Mouse (Mus musculus): ENCODE results near the gene Ssr2. TPM values are rescaled to one million over a fixed set of nuclear protein-coding genes. Genes with fewer than 3 reads are reported as not detected.
A peak's percentile ranks its signal among the peaks of the same experiment; 100 is the strongest.
"Not testable (repeated sequence)": the region's sequence is repeated elsewhere in the genome, so short reads cannot be mapped to it uniquely, and the experiment has no call there.

Ssr2 gene
- polyA plus RNA-seq, 1 experiment from 2014 or later, result 184 TPM

DNA sequence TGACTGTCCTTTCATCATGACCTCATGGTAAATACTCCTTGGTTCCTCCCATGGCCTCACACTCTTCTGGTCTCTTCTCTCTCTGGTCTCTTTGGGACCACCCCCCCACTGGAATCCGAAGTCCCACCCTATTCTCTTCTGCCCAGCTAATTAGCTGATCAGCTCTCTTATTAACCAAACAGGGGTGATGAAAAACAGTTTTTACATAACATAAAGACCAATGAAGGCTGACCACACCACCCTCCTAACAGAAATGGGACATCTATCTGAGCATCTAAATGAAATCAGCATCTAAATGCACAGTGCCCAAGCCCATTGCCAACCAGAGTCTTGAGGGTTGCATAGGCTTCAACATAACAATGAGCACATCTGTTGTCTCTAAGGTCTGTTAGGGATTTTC is 3.8 kb upstream of the Ssr2 start:
- WGBS, result 74% methylated on average over 1 of the region's 1 CpGs
- Histone ChIP-seq H3K27ac (replicated peaks; ENCODE audit: low read depth, low read length) (no peak overlapping the region), H3K36me3 (replicated peaks; ENCODE audit: control insufficient read depth, insufficient read depth, low read depth, low read length) (peaks cover 9% of the 10 kb centered on the region), H3K4me1 (ENCODE audit: control insufficient read depth, insufficient read depth, low read length) (no peaks in the 10 kb centered on the region), H3K9me3 (replicated peaks; ENCODE audit: control insufficient read depth, low read length) (no peaks in the 10 kb centered on the region), H3K4me2 (ENCODE audit: low read depth, low read length) (no peak overlapping the region), H3K27me3 (ENCODE audit: control insufficient read depth, insufficient read depth, low read length) (no peaks in the 10 kb centered on the region), H3K9ac (replicated peaks; ENCODE audit: low read length) (no peak overlapping the region), H3K4me3 (ENCODE audit: low read depth, low read length) (no peak overlapping the region)
- ATAC-seq (replicated peaks; ENCODE audit: insufficient number of reproducible peaks, low FRiP score, low TSS enrichment, low read depth) (no peak), DNase-seq (ENCODE audit: low spot score) (no peak)

GRCm38 (mm10) chr3:88572835-88573234 is 2.8 kb upstream of the Ssr2 start:
- Histone ChIP-seq H3K4me1 (ENCODE audit: control insufficient read depth, insufficient read depth, low read length) (no peaks in the 10 kb centered on the region), H3K36me3 (replicated peaks; ENCODE audit: control insufficient read depth, insufficient read depth, low read depth, low read length) (peaks cover 4% of the 10 kb centered on the region; the same call in 1 of the 2 replicates), H3K27me3 (ENCODE audit: control insufficient read depth, insufficient read depth, low read length) (no peaks in the 10 kb centered on the region), H3K9me3 (replicated peaks; ENCODE audit: control insufficient read depth, low read length) (no peaks in the 10 kb centered on the region), H3K9ac (replicated peaks; ENCODE audit: low read length) (no peak overlapping the region), H3K4me2 (ENCODE audit: low read depth, low read length) (no peak overlapping the region), H3K27ac (replicated peaks; ENCODE audit: low read depth, low read length) (no peak overlapping the region), H3K4me3 (ENCODE audit: low read depth, low read length) (no peak overlapping the region)
- WGBS, result 78% methylated on average over 2 of the region's 2 CpGs
- ATAC-seq (replicated peaks; ENCODE audit: insufficient number of reproducible peaks, low FRiP score, low TSS enrichment, low read depth), result no peak
- DNase-seq (ENCODE audit: low spot score), result no peak

- no peaks in the 10 kb centered on the region for H3K36me3 ChIP-seq (replicated peaks; ENCODE audit: control insufficient read depth, insufficient read depth, low read depth, low read length)
- no peak overlapping the region for H3K4me3 ChIP-seq (ENCODE audit: low read depth, low read length)
- no peaks in the 10 kb centered on the region for H3K27me3 ChIP-seq (ENCODE audit: control insufficient read depth, insufficient read depth, low read length)
- no peak for ATAC-seq (replicated peaks; ENCODE audit: insufficient number of reproducible peaks, low FRiP score, low TSS enrichment, low read depth)
- H3K9ac ChIP-seq (replicated peaks; ENCODE audit: low read length), result no peak overlapping the region
- no peaks in the 10 kb centered on the region for H3K9me3 ChIP-seq (replicated peaks; ENCODE audit: control insufficient read depth, low read length)
- DNase-seq (ENCODE audit: low spot score), result no peak
- H3K4me2 ChIP-seq (ENCODE audit: low read depth, low read length), result no peak overlapping the region
- H3K27ac ChIP-seq (replicated peaks; ENCODE audit: low read depth, low read length), result no peak overlapping the region
- WGBS, result 86% methylated on average over 2 of the region's 2 CpGs
- H3K4me1 ChIP-seq (ENCODE audit: control insufficient read depth, insufficient read depth, low read length), result no peaks in the 10 kb centered on the region
Measured at GRCm38 (mm10) chr3:88573810-88574209, 1.9 kb upstream of the Ssr2 start.

DNA sequence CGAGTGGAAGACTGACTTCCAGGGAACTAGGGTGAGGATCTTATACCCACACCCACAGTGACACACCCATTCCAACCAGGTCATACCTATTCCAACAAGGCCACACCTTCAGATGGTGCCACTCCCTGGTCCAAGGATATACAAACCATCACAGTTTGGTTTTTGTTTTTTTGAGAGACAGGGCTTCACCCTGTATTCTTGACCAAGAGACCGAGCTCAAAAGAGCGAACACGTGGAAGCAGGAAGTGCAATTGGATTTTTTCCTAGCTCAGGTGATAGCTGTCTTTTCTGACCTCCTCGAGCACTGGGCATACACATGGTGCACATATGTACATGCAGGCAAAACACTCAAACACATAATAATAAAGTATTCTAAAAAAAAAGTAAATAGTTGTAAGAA is 2.2 kb downstream of the Ssr2 start:
- not testable (repeated sequence) for DNase-seq (ENCODE audit: low spot score); H3K9ac ChIP-seq (replicated peaks; ENCODE audit: low read length); H3K27me3 ChIP-seq (ENCODE audit: control insufficient read depth, insufficient read depth, low read length); H3K4me1 ChIP-seq (ENCODE audit: control insufficient read depth, insufficient read depth, low read length); H3K9me3 ChIP-seq (replicated peaks; ENCODE audit: control insufficient read depth, low read length); H3K4me3 ChIP-seq (ENCODE audit: low read depth, low read length); H3K4me2 ChIP-seq (ENCODE audit: low read depth, low read length); ATAC-seq (replicated peaks; ENCODE audit: insufficient number of reproducible peaks, low FRiP score, low TSS enrichment, low read depth); H3K36me3 ChIP-seq (replicated peaks; ENCODE audit: control insufficient read depth, insufficient read depth, low read depth, low read length); H3K27ac ChIP-seq (replicated peaks; ENCODE audit: low read depth, low read length)
- 83% methylated on average over 5 of the region's 5 CpGs for WGBS

DNA sequence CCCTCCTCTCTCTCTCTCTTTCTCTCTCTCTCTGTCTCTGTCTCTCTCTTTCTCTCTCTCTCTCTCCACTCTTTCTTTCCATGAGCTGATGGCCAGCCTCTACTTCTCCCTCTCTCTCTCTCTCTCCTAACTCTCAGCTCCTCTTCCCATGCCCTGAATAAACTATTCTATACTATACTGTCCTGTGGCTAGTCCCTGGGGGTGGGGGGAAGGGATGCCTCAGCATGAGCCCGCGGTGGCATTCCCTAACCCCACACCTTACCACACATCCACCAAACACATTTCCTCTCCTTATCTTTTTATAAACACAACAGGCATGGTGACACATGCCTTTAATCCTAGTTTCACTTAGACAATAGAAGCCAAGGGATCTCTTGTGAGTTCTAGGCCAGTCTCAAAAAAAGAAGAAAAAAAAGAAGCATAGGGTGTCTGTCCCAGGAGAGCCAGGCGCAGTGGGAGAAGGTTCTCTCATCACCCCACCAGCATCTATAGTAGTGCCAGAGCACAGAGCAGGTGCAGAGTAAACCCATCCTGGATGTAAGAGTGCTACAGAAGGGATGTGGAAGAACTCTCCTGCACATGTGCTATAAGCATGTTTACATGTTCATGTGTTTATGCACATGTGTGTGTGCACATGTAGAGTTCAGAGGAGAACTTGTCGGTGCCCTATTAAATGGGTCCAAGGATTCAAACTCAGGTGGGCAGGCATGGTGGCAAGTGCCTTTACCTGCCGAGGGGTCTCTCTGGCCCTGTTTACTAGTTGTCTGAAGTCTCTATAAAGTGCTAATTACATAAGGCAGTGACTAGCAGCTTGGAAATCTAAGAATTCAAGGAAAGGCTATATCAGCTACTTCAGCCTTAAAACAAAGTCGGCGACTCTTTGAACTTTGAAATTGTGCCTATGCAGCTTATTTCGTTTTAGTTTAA is 3.1 kb downstream of the Ssr2 start:
- Histone ChIP-seq H3K27ac (replicated peaks; ENCODE audit: low read depth, low read length) (no peak overlapping the region), H3K27me3 (ENCODE audit: control insufficient read depth, insufficient read depth, low read length) (no peaks in the 10 kb centered on the region), H3K9ac (replicated peaks; ENCODE audit: low read length) (peak overlapping the region; percentile 79; the same call in 1 of the 2 replicates), H3K36me3 (replicated peaks; ENCODE audit: control insufficient read depth, insufficient read depth, low read depth, low read length) (no peaks in the 10 kb centered on the region; the same call in 1 of the 2 replicates), H3K9me3 (replicated peaks; ENCODE audit: control insufficient read depth, low read length) (no peaks in the 10 kb centered on the region), H3K4me1 (ENCODE audit: control insufficient read depth, insufficient read depth, low read length) (no peaks in the 10 kb centered on the region), H3K4me2 (ENCODE audit: low read depth, low read length) (no peak overlapping the region; the same call in 1 of the 2 replicates), H3K4me3 (ENCODE audit: low read depth, low read length) (peak overlapping the region; percentile 70)
- DNase-seq (ENCODE audit: low spot score) (no peak), ATAC-seq (replicated peaks; ENCODE audit: insufficient number of reproducible peaks, low FRiP score, low TSS enrichment, low read depth) (no peak; the same call in 1 of the 2 replicates)
- WGBS, result 48% methylated on average over 8 of the region's 8 CpGs

DNA sequence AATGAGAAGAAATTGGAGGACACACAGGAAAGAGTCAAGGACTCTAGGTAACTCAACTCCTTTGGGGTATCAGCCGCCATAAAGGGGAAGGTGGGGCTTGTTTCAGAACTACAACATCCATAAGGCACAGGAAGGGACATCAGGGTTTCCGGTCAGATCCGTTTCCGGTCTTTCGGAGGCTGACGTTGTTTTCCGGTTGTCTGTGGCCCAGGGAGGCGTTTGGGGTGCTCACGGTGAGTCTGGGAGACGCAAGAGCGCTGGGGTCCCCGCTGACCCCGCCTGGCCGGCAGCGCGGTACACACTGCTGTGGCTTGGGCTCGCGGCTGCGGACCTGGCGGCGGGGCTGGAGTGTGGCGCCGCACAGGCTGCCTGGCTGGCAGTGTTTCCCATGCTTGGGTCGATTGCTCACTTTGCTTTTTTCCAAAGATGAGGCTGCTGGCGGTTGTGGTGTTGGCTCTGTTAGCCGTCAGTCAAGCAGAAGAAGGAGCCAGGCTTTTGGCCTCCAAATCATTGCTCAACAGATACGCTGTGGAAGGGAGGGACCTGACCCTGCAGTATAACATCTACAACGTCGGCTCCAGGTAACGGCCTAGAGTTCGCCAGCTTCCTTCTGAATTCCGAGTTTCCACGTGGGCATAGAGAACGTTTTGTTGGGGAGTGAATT is 3.9 kb downstream of the Ssr2 start:
- Histone ChIP-seq H3K36me3 (replicated peaks; ENCODE audit: control insufficient read depth, insufficient read depth, low read depth, low read length) (no peaks in the 10 kb centered on the region; the same call in 1 of the 2 replicates), H3K27ac (replicated peaks; ENCODE audit: low read depth, low read length) (no peak overlapping the region), H3K9me3 (replicated peaks; ENCODE audit: control insufficient read depth, low read length) (no peaks in the 10 kb centered on the region), H3K4me1 (ENCODE audit: control insufficient read depth, insufficient read depth, low read length) (no peaks in the 10 kb centered on the region), H3K4me2 (ENCODE audit: low read depth, low read length) (peak overlapping the region; percentile 75), H3K4me3 (ENCODE audit: low read depth, low read length) (peak overlapping the region; percentile 70), H3K9ac (replicated peaks; ENCODE audit: low read length) (peak overlapping the region; percentile 79), H3K27me3 (ENCODE audit: control insufficient read depth, insufficient read depth, low read length) (no peaks in the 10 kb centered on the region)
- peak; percentile 89 for DNase-seq (ENCODE audit: low spot score)
- peak; percentile 66 for ATAC-seq (replicated peaks; ENCODE audit: insufficient number of reproducible peaks, low FRiP score, low TSS enrichment, low read depth)
- under 1% methylated on average over 34 of the region's 34 CpGs for WGBS

- WGBS, result 95% methylated on average over 6 of the region's 6 CpGs
- H3K4me3 ChIP-seq (ENCODE audit: low read depth, low read length), result no peak overlapping the region
- H3K27me3 ChIP-seq (ENCODE audit: control insufficient read depth, insufficient read depth, low read length), result no peaks in the 10 kb centered on the region
- no peak overlapping the region for H3K27ac ChIP-seq (replicated peaks; ENCODE audit: low read depth, low read length)
- ATAC-seq (replicated peaks; ENCODE audit: insufficient number of reproducible peaks, low FRiP score, low TSS enrichment, low read depth) (no peak), DNase-seq (ENCODE audit: low spot score) (no peak)
- H3K36me3 ChIP-seq (replicated peaks; ENCODE audit: control insufficient read depth, insufficient read depth, low read depth, low read length), result peaks cover 11% of the 10 kb centered on the region
- no peaks in the 10 kb centered on the region for H3K9me3 ChIP-seq (replicated peaks; ENCODE audit: control insufficient read depth, low read length)
- no peak overlapping the region for H3K9ac ChIP-seq (replicated peaks; ENCODE audit: low read length)
- no peak overlapping the region for H3K4me2 ChIP-seq (ENCODE audit: low read depth, low read length)
- no peaks in the 10 kb centered on the region for H3K4me1 ChIP-seq (ENCODE audit: control insufficient read depth, insufficient read depth, low read length)
Measured at GRCm38 (mm10) chr3:88585769-88586168, 10.1 kb downstream of the Ssr2 start.

DNA sequence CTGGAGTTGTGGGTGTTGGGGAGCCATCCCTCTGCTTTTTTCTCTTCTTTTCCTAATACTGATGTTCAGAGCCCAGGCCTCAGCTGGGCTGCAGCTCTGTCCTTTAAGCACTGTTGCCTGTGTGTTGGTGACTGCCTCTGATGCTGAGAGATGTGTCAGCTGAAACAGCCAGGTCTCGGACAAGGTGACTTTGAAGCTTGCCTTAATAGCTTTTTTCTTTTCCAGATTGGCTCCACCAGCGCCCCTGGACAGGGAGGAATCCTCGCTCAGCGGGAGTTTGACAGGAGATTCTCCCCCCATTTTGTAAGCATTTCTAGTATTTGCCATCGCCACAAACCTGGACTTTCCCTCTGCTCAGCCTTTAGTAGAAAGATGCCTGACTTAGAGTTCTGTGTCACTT is 11.0 kb downstream of the Ssr2 start:
- H3K4me1 ChIP-seq (ENCODE audit: control insufficient read depth, insufficient read depth, low read length), result no peaks in the 10 kb centered on the region
- no peaks in the 10 kb centered on the region for H3K27me3 ChIP-seq (ENCODE audit: control insufficient read depth, insufficient read depth, low read length)
- peaks cover 11% of the 10 kb centered on the region for H3K36me3 ChIP-seq (replicated peaks; ENCODE audit: control insufficient read depth, insufficient read depth, low read depth, low read length)
- H3K27ac ChIP-seq (replicated peaks; ENCODE audit: low read depth, low read length), result no peak overlapping the region
- H3K4me3 ChIP-seq (ENCODE audit: low read depth, low read length), result no peak overlapping the region
- DNase-seq (ENCODE audit: low spot score) (no peak), ATAC-seq (replicated peaks; ENCODE audit: insufficient number of reproducible peaks, low FRiP score, low TSS enrichment, low read depth) (no peak)
- H3K4me2 ChIP-seq (ENCODE audit: low read depth, low read length), result no peak overlapping the region
- no peak overlapping the region for H3K9ac ChIP-seq (replicated peaks; ENCODE audit: low read length)
- 91% methylated on average over 5 of the region's 5 CpGs for WGBS
- no peaks in the 10 kb centered on the region for H3K9me3 ChIP-seq (replicated peaks; ENCODE audit: control insufficient read depth, low read length)
